Mouse (Mus musculus) MEL (cell line): ENCODE measurements around the gene Uggt2.

Experiments
- CTCF ChIP-seq, 3 experiments: IDR thresholded peaks in 2 of 3; conservative IDR thresholded peaks in 1 of 3; 2 replicates each; pipeline ENCODE4 v1.5.1; 2011 to 2012; ENCODE audit warnings: low read length in 3 of 3, low read depth in 2 of 3, mild to moderate bottlenecking in 2 of 3, improper control_type of control experiment in 1 of 3, inconsistent platforms in 1 of 3, mixed read lengths in 1 of 3, moderate library complexity in 1 of 3; ENCODE audit not compliant: control insufficient read depth in 1 of 3, insufficient read depth in 1 of 3, poor library complexity in 1 of 3, severe bottlenecking in 1 of 3
- SIN3A ChIP-seq: IDR thresholded peaks from 2 replicates; pipeline ENCODE4 v1.6.1; 2012; ENCODE audit warnings: low read length, improper control_type of control experiment, inconsistent platforms
- ZNF384 ChIP-seq: IDR thresholded peaks from 2 replicates; pipeline ENCODE4 v1.6.1; 2012; ENCODE audit warnings: low read depth, mild to moderate bottlenecking, inconsistent platforms, low read length, improper control_type of control experiment

DNA sequence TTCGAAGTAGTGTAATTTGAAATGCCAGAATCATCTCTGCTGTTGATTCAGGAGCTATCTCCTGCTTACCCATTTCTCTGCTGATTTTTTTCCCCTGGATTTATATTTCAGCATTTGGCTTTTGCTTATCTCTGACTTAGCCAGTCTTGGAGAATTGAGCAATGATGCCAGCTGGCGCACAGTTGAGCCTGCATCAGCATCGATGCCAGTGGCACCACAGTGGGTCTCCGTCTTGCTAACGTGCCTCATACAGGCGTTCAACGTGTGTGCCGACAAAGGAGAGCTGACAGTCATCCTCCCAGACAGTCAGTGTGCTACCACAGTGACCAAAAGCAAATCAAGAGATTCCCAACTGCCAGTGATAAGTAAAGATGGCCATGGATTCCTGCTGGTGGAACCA lies 8.4 kb upstream of the Uggt2 start:
- TF ChIP-seq SIN3A (no peak), CTCF (IDR thresholded peaks at IDR 0.05 in 2 of 3, conservative IDR thresholded peaks at IDR 0.05 in 1 of 3; ENCODE audit: control insufficient read depth in 1 of 3, insufficient read depth in 1 of 3, low read depth in 2 of 3, low read length in 3 of 3, poor library complexity in 1 of 3, severe bottlenecking in 1 of 3) (no peak), ZNF384 (no peak)
